Mouse (Mus musculus): ENCODE results near the gene D5Ertd579e.

D5Ertd579e gene

DNA sequence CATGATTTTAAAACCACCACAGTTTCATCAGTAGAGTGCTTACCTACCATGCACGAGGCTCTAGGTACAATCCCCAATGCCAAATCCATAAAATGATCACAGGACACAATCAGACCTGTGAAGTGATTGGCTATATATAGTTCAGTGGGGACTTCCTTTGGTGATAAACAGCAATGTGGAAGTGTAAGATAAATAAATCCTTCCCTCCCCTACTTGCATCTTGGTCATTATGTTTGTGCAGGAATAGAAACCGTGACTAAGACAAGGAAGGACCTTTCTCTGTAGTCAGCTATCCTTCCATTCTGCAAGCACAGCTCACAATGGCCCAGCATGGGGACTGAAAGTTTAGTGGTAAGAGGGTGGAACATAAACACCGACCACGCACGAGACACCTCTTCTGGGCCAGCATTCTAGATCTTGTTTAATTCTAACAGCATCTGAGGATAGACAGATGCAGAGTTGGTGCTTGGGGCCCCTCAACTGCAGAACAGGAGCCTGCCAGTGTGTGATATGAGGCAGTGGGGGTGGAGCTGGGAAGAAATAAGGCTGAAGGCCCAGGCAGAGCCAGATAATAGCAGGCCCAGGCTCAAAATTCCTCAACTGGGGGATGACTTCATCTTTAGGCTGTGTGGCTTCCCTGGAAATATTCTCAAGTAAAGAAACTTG is 25.0 kb upstream of the D5Ertd579e start:
- ATAC-seq (ENCODE audit: low TSS enrichment): peak; percentile 59

- ATAC-seq (ENCODE audit: low TSS enrichment): no peak
Measured at GRCm38 (mm10) chr5:36720219-36720618, 24.4 kb upstream of the D5Ertd579e start.

- no peak for ATAC-seq (ENCODE audit: low TSS enrichment)
Measured at GRCm38 (mm10) chr5:36719601-36720000, 23.8 kb upstream of the D5Ertd579e start.

GRCm38 (mm10) chr5:36719135-36719534 is 23.3 kb upstream of the D5Ertd579e start:
- ATAC-seq (ENCODE audit: low TSS enrichment): 0 out of 2 replicates have a peak, but pooled peaks have one; percentile 34

- ATAC-seq (ENCODE audit: low TSS enrichment): no peak
Measured at GRCm38 (mm10) chr5:36717889-36718288, 22.1 kb upstream of the D5Ertd579e start.

DNA sequence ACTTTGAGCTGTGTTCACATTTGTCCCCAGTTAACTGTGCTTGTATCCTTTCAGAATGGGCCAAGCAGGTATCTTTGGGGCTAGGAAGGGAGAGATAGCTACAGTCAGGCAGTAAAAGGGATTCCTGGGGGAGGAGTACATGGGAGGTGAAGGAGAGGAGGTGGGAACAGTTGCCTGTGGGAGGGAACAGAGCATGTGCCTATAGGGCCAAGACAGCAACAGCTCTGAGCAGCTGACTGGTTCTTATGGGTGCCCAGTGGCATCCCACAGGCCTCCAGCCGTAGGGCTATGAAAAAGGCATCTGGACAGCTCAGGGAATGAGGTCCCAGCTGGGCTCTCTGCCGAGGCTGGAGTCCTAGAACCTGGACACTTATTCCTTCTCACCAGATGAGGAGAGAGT is 21.0 kb upstream of the D5Ertd579e start:
- ATAC-seq (ENCODE audit: low TSS enrichment): peak; percentile 53; the same call in 1 of the 2 replicates

GRCm38 (mm10) chr5:36714832-36715231 is 19.0 kb upstream of the D5Ertd579e start:
- ATAC-seq (ENCODE audit: low TSS enrichment): no peak

DNA sequence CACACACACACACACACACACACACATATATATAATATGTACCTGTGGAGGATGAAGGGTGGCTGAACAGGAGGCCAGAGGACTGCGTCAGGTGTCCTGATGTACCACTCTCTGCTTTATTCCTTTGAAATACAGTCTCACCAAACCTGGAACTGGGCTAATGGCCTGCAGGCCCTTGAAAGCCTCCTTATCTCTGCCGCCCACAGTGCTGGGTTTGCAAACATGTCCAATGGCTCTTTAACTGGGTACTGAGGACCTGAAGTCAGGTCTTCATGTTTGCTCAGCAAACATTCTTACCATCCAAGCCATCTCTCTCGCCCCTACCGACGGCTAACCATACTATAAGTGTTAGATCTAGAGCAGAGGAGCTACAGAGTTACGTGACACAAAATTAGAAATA is 17.9 kb upstream of the D5Ertd579e start:
- ATAC-seq (ENCODE audit: low TSS enrichment): no peak

GRCm38 (mm10) chr5:36712553-36713534 is 17.0 kb upstream of the D5Ertd579e start:
- ATAC-seq (ENCODE audit: low TSS enrichment): peak; percentile 62; the same call in 1 of the 2 replicates

DNA sequence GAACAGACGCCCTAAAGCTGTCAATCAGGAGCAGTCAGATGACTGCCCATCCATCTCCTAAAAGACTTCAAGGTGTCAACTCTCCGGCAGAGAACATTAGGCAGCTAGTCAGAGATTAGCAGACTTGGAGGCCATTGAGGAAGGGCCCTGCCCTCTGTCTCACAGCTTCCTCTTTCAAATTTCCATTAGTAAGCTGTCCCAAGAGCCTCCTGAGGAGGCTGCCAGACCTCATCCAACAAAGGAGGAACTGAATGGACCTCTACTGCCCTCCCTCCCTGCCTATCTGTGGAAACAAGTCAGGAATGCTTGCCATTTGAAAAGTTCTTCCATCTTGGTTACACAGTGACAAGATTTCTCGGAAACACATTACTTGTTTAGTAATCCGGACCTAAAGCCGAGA is 16.0 kb upstream of the D5Ertd579e start:
- ATAC-seq (ENCODE audit: low TSS enrichment): no peak

- ATAC-seq (ENCODE audit: low TSS enrichment): no peak
Measured at GRCm38 (mm10) chr5:36705792-36706191, 10.0 kb upstream of the D5Ertd579e start.

DNA sequence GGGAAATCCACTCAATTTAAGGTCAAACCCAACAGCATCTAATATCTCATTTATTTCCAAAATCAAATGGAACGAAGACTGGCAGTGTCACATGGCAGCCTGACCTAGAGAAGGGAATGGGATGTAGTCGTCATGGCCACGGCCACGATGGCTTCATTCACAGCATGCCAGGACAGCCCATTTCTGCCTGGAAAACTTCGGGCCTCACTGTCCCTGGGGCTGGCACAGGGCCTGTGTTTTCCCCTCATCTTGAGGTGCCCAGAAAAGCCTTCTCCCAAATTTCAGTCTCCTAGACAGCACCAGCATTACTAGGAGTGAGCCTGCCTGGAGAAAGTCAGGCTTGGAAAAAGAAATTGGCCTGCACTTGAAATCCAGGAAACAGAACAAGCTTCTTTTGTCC is 9.6 kb upstream of the D5Ertd579e start:
- no peak for ATAC-seq (ENCODE audit: low TSS enrichment)

DNA sequence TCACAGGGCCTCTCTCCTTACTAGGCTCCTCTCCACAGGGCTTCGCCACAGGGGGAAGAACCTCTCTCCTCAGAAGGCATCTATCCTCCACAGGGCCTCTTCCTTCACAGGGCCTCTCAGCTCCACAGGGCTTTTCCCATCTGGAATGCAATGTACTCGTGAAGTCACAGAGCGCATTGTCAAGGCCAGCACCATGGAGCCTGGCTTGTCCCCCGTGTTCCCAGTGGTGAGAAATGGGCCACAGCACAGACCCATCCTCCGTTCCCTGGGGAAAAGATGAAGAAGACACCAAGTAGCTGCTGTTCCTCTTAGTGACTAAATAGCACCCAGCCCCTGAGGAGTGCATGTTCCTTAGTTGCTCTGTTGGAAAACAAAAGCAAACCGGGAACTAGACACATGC is 8.9 kb upstream of the D5Ertd579e start:
- no peak for ATAC-seq (ENCODE audit: low TSS enrichment)

DNA sequence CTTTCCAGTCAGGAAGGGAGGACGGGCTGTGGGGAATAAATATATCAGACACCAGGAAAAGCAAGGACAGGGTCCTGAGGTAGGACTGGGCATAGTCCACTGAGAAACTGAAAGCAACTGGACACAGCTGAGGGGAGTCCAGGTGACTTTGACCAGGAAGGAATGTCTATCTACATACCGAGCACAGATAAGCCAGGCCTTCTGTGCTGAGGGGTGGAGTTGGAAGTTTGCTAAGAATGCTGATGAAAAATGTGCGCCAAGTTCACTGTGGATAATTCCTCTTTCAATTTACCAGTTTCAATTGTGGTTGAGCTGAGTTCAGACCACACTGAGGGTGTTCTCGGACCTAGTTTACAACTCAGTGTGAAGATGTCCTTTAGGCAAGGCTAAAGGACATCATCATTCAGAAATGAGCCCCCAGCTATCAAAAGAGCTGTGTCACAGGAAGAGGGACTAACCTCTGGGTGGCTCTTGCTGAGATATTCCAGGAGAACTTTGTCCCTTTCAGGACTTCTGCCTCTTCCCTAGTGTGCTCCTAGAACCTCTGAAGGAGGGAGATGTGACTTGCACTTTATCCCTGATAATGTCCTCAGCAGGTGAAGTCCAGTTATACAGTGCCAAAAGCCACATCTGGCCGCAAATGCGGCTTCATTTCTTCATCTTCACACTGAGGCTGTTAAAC is 5.3 kb upstream of the D5Ertd579e start:
- ATAC-seq (ENCODE audit: low TSS enrichment): no peak

DNA sequence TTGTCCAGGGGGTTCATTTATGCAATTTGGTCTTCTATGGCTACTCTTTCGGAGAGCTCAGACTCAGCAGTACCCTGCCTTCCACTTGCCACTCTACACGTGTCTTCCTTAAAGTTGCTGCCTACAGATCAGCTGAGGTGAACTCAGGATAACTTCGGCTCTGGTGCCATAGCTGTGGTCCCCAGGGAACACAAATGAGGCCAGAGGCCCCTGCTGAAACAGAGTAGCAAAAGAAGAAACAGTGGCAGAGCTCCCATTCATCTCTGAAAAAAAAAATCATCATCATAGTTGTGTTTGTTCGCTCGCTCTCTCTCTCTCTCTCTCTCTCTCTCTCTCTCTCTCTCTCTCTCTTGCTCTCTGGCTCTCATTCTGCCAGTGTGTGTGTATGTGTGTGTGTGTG is 2.9 kb upstream of the D5Ertd579e start:
- no peak for ATAC-seq (ENCODE audit: low TSS enrichment)

GRCm38 (mm10) chr5:36698067-36698670 is 2.3 kb upstream of the D5Ertd579e start:
- no peak for ATAC-seq (ENCODE audit: low TSS enrichment)

DNA sequence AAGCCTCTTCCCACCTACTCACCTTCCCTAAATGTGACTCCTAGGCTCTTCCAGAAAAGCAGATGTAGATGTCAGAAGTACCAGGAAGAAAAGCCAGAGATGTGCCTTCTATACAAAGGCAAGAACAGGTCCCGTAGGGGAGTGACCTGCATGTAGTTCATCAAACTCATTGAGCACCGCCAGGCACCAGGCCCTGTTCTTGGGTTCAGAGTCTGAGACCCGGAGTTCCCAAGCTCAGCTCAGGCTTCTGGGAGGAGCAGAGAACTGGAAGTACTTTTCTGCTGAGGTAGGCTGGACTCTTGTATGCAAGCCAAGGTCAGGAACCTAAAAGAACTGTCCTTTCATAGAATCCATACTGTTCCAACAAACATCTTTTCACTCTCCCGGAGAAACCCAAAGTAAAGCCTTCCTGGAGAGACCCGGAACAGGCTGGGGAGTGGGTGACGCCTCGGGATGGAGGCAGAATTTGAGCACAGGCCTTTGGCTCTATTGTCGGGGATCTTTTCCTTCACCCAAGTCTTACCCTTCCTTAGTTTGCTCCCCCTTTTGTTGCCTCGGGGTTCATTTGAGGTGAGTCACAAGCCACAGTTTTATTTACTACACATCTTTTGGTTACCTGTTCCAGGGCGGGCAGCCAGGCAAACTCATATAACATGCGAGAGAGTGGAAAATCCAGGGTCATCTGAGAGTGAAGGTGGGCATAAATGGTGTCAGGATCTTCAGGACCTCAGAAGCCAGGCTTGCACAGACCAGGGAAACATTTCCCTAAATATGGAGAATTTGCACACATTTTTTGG is 878 bp upstream of the D5Ertd579e start:
- no peak for ATAC-seq (ENCODE audit: low TSS enrichment)

- ATAC-seq (ENCODE audit: low TSS enrichment): no peak
Measured at GRCm38 (mm10) chr5:36695005-36695404, 819 bp downstream of the D5Ertd579e start.

GRCm38 (mm10) chr5:36693651-36694050 is 2.2 kb downstream of the D5Ertd579e start:
- ATAC-seq (ENCODE audit: low TSS enrichment): no peak

DNA sequence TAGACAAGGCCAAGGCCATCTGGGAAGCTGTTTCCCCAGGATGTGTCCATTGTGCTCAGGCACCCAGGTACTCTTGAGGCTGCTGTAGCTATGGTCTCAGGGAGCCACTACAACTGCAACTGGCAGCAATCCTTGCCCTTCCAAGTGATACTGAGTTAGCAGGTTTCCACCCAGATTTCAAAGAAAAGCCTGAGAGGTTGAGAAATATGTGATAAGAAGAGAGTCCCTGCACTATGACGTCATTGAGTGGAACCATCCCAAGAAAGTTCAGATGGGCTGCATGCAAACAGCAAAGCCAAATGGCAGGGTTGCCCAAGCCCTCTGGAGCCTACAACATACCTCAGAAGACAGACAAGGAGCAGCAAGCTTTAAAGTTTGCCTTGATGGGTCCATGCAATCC is 4.4 kb downstream of the D5Ertd579e start:
- ATAC-seq (ENCODE audit: low TSS enrichment): no peak

DNA sequence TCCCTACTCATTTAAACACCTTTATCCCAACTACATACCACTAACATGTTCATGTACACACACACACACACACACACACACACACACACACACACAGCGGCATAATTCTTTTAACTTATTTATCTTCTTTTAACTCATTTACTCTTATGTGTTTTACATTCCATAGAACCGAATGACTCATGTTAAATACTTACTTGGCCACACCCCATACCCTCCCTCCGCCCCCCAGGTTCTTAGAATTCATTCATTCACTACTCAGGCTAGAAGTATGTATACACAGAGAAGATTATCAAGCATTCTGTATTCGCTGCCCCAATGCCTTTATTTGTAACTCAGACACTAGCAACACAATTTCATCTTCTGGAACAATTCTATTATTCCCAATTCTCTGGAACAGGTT is 10.7 kb downstream of the D5Ertd579e start:
- ATAC-seq (ENCODE audit: low TSS enrichment): no peak
